Mouse (Mus musculus) ES-Bruce4 (cell line): Measurements from ENCODE around the gene Nfe2l2. TPM values are rescaled to one million over a fixed set of nuclear protein-coding genes. Genes with fewer than 3 reads are reported as not detected.
A peak's percentile ranks its signal among the peaks of the same experiment; 100 is the strongest.

Source experiments
- H3K27ac ChIP-seq: 2 replicates; pipeline ENCODE4 v1.5.1; 2012; ENCODE audit warnings: low read length, inconsistent platforms; ENCODE audit not compliant: insufficient read depth
- H3K27me3 ChIP-seq: 2 replicates; pipeline ENCODE4 v1.6.1; 2012; ENCODE audit warnings: mild to moderate bottlenecking, low read length, inconsistent platforms; ENCODE audit not compliant: control insufficient read depth, poor library complexity, insufficient read depth, severe bottlenecking
- H3K36me3 ChIP-seq: 2 replicates; pipeline ENCODE4 v1.6.1; 2012; ENCODE audit warnings: inconsistent platforms, mild to moderate bottlenecking, low read length, moderate library complexity; ENCODE audit not compliant: control insufficient read depth, poor library complexity, insufficient read depth, severe bottlenecking
- H3K4me1 ChIP-seq: one replicate; pipeline ENCODE4 v1.8.1; 2011; ENCODE audit warnings: low read length; ENCODE audit not compliant: control insufficient read depth, insufficient read depth
- H3K4me3 ChIP-seq: 2 replicates; pipeline ENCODE4 v1.5.1; 2011; ENCODE audit warnings: low read depth, mild to moderate bottlenecking, low read length
- H3K9ac ChIP-seq: 2 replicates; pipeline ENCODE4 v1.6.1; 2012; ENCODE audit warnings: low read depth, mild to moderate bottlenecking, inconsistent platforms; ENCODE audit not compliant: poor library complexity, severe bottlenecking
- H3K9me3 ChIP-seq: replicated peaks from 2 replicates; pipeline ENCODE4 v1.6.1; 2012; ENCODE audit warnings: mild to moderate bottlenecking, low read length, inconsistent platforms; ENCODE audit not compliant: control insufficient read depth, poor library complexity, insufficient read depth, severe bottlenecking
- CTCF ChIP-seq: IDR thresholded peaks from one replicate; pipeline ENCODE4 v1.8.1; 2011; ENCODE audit warnings: low read depth, low read length
- EP300 ChIP-seq: IDR thresholded peaks from 2 replicates; pipeline ENCODE4 v1.6.1; 2011; ENCODE audit warnings: low read depth, low read length; ENCODE audit not compliant: insufficient read depth
- POLR2A ChIP-seq: IDR thresholded peaks from one replicate; pipeline ENCODE4 v1.8.1; 2011; ENCODE audit warnings: low read length; ENCODE audit not compliant: insufficient read depth
- polyA plus RNA-seq: library from polyadenylated mRNA; stranded (reverse); fragments of >200 nt; gene quantifications from 2 replicates; pipeline ENCODE4 v1.2.4, GENCODE M21; 2011; ENCODE audit warnings: low read depth; ENCODE audit not compliant: missing spikeins, insufficient read depth, insufficient read length

The Nfe2l2 gene
- polyA plus RNA-seq, 1 experiment: 105 TPM

DNA sequence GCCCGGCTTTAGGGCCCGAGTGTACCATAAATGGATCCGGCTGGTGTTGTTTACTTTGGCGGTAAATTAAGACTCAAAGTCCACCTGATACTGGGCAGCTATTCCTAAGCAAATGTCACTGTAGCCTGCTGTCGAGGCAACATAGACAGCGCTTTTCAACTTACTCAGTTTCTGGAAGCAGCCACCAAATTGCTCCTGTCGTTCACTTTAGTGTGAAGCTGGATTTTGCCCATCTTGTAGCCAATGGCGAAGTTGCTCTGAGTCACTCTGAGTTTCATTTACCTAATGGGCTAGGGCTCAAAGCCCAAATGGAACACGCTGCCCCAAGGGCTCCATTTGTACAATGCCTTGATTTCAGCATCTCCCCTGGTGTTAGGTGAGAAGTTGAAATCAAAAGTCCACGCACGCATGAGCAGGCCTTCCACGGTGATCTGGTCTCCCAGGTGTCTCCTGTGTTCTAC is 71.7 kb downstream of the Nfe2l2 start:
- H3K4me3 ChIP-seq: peak overlapping the region; percentile 77
- H3K27me3 ChIP-seq: no peaks in the 10 kb centered on the region
- H3K9me3 ChIP-seq: no peaks in the 10 kb centered on the region
- H3K27ac ChIP-seq: peak overlapping the region; percentile 94
- H3K36me3 ChIP-seq: no peaks in the 10 kb centered on the region
- H3K9ac ChIP-seq: peak overlapping the region; percentile 78
- TF ChIP-seq CTCF: no peak
- no peak for TF ChIP-seq EP300
- no peak for TF ChIP-seq POLR2A
- peaks cover 3% of the 10 kb centered on the region for H3K4me1 ChIP-seq

DNA sequence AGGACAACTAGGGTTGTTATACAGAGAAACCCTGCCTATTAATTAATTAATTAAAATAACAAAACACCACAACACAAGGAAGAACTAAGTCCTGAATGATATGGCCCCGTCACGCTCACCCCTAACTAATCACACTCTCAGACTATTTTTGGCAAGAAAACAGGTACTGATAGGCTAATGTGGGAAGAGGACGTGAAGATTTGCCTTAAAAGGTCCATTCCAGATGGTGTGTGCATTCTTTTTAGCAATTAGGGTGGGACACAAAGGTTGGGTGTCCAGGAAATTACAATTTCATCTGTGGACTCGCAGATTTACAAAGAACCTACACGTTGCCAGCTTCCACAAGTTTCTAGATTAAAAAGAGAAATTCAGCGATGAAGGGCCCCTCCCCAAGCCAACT is 72.4 kb downstream of the Nfe2l2 start:
- Histone ChIP-seq H3K27me3 (no peaks in the 10 kb centered on the region), H3K9me3 (no peaks in the 10 kb centered on the region), H3K9ac (peak overlapping the region; percentile 78), H3K27ac (peak overlapping the region; percentile 94), H3K36me3 (peaks cover 1% of the 10 kb centered on the region; the same call in 1 of the 2 replicates), H3K4me3 (peak overlapping the region; percentile 77), H3K4me1 (peaks cover 3% of the 10 kb centered on the region)
- TF ChIP-seq POLR2A: no peak
- no peak for TF ChIP-seq EP300
- no peak for TF ChIP-seq CTCF

DNA sequence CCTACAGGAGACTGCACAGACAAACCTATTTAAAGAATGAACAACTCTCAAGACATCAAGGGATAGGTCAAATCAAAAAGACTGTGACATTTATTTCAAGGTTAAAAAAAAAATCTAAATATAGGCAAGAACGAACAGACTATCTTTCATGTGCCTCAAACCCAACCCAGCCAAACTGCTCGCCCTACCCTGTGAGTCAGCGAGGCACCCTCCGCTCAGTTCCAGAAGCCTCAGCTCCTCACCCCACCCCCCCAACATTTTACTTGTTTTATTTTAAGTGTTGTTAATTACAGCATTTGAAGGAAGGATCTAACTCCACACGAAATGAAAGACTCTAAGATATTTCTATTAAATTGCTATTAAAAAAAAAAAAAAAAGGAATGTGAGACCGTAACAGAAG is 73.0 kb downstream of the Nfe2l2 start:
- Histone ChIP-seq H3K27me3 (no peaks in the 10 kb centered on the region), H3K4me1 (no peaks in the 10 kb centered on the region), H3K36me3 (peaks cover 3% of the 10 kb centered on the region; the same call in 1 of the 2 replicates), H3K9ac (peak overlapping the region; percentile 78), H3K9me3 (no peaks in the 10 kb centered on the region), H3K4me3 (peak overlapping the region; percentile 77), H3K27ac (peak overlapping the region; percentile 94)
- TF ChIP-seq POLR2A (no peak), EP300 (no peak), CTCF (no peak)

DNA sequence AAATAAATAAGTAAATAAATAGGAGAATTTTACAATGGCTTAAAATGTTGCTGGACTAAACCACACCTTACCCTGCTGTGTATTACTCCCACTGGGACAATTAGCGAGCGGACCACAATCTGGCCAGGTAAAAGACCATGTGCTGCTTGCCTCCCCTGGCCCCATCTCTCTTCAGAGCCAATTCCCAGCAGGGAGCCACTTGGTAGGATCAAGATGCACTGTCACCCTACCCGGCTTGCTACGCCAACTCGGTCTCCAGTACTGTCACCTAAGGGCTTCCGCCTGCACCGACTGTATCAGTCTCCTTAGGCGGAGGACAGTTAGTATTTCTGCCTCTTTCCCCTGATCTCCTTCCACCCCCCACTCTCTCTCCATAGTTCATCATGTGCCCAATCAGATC is 76.0 kb downstream of the Nfe2l2 start:
- TF ChIP-seq CTCF (no peak), POLR2A (no peak), EP300 (no peak)
- no peaks in the 10 kb centered on the region for H3K27me3 ChIP-seq
- H3K9me3 ChIP-seq: no peaks in the 10 kb centered on the region
- peaks cover 3% of the 10 kb centered on the region; the same call in 1 of the 2 replicates for H3K36me3 ChIP-seq
- H3K9ac ChIP-seq: no peak overlapping the region
- H3K4me3 ChIP-seq: no peak overlapping the region
- H3K27ac ChIP-seq: no peak overlapping the region
- H3K4me1 ChIP-seq: no peaks in the 10 kb centered on the region

DNA sequence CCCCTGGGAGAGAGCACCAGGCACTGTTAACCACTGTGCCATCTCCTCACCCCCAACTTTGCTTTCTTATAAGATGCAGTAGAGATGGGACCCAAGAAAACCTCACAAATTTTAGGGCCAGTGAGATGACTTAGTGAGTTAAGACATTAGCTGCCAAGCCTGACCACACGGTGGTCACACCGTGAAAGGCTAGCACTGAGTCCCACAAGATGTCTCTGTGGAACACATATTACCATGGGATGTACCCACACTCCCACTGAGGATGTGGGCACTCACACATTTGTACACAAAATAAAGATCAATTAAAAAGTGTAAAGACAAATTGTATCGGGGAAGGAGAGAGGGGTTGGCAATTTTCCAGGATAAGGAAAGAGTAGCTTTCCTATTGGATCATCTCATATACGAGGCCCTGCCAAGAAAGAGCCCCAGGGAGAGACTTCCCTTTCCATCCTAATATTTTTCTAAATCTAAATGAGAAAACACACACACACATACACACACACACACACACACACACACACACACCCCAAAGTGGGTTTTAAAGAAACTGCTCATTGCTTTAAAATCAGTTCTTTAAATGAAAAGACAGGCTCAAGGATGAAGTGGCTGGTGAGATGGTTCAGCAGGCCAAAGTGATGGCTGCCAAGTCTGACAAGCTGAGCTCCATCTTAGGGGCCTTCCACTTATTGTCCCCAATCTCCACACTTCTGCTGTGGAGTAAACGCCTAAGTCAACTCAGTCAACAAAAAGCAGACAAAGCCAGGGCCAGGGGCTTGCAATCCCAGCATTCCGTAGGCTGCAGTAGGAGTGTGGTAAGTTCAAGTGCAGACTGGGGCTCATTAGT is 77.6 kb downstream of the Nfe2l2 start:
- H3K4me1 ChIP-seq: no peaks in the 10 kb centered on the region
- no peaks in the 10 kb centered on the region for H3K27me3 ChIP-seq
- no peak overlapping the region for H3K27ac ChIP-seq
- TF ChIP-seq CTCF (no peak), POLR2A (no peak), EP300 (no peak)
- H3K9me3 ChIP-seq: no peaks in the 10 kb centered on the region
- no peak overlapping the region for H3K4me3 ChIP-seq
- no peak overlapping the region for H3K9ac ChIP-seq
- peaks cover 3% of the 10 kb centered on the region; the same call in 1 of the 2 replicates for H3K36me3 ChIP-seq

Other genes starting within 250 kb of the Nfe2l2 start
- gene Hnrnpa3, start 45.4 kb downstream of the Nfe2l2 start, polyA plus RNA-seq: 775 and 839 TPM in 2 replicates
- 99.7 and 130 TPM in 2 replicates for gene Agps, start 127.5 kb upstream of the Nfe2l2 start, polyA plus RNA-seq
- gene Ttc30b, start 233.9 kb upstream of the Nfe2l2 start, polyA plus RNA-seq: 0.87 and 1.2 TPM in 2 replicates